Mouse (Mus musculus): ENCODE measurements around the gene Cdk2ap2.

DNA sequence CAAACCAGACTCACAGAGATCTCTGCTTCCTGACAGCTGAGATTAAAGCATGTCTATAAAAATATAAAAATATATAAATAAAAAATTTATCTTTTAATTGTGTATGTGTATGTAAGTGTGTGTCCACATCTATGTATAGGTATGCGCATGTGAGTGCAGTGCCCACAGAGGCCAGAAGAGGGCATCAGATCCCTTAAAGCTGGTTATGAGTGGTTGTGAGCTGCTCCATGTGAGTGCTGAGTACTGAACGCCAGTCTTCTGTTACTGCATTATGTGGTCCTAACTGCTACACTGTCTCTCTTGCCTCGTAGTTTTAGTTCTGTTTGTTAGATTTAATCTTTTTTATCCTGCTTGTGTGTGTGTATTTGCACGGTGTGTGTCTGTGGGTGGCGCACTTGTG lies 46.0 kb upstream of the Cdk2ap2 start:
- TF ChIP-seq CTCF (IDR thresholded peaks at IDR 0.05; ENCODE audit: extremely low read depth, insufficient read depth, insufficient read length, insufficient replicate concordance) (no peak), POLR2A (IDR thresholded peaks at IDR 0.05; ENCODE audit: low read depth, low read length) (no peak)
